Mouse (Mus musculus): ENCODE measurements around the gene Unc13b.

The Unc13b gene

GRCm38 (mm10) chr4:43236898-43237297 is 178.1 kb downstream of the Unc13b start:
- DNase-seq = no peak

GRCm38 (mm10) chr4:43240716-43241115 is 182.0 kb downstream of the Unc13b start:
- DNase-seq = no peak

- DNase-seq = peak; percentile 9
Observed at GRCm38 (mm10) chr4:43244022-43244421, 185.3 kb downstream of the Unc13b start.

- DNase-seq = no peak
Observed at GRCm38 (mm10) chr4:43245776-43246175, 187.0 kb downstream of the Unc13b start.

- no peak for DNase-seq
Observed at GRCm38 (mm10) chr4:43248026-43248425, 189.3 kb downstream of the Unc13b start.

- no peak for DNase-seq
Observed at GRCm38 (mm10) chr4:43248909-43249308, 190.2 kb downstream of the Unc13b start.

GRCm38 (mm10) chr4:43251269-43251668 is 192.5 kb downstream of the Unc13b start:
- no peak for DNase-seq

- DNase-seq = no peak
Observed at GRCm38 (mm10) chr4:43257040-43257439, 198.3 kb downstream of the Unc13b start.

GRCm38 (mm10) chr4:43258556-43258955 is 199.8 kb downstream of the Unc13b start:
- no peak for DNase-seq

GRCm38 (mm10) chr4:43259435-43259834 is 200.7 kb downstream of the Unc13b start:
- no peak for DNase-seq

GRCm38 (mm10) chr4:43260096-43260495 is 201.3 kb downstream of the Unc13b start:
- DNase-seq = peak; percentile 42

- DNase-seq = no peak
Observed at GRCm38 (mm10) chr4:43262821-43263220, 204.1 kb downstream of the Unc13b start.

GRCm38 (mm10) chr4:43266146-43266545 is 207.4 kb downstream of the Unc13b start:
- DNase-seq = no peak

GRCm38 (mm10) chr4:43266623-43267322 is 208.0 kb downstream of the Unc13b start, which contains the start of gene Atp8b5:
Gene Atp8b5 (plus strand): TSS chr4:43267159.
- peak; percentile 89 for DNase-seq

GRCm38 (mm10) chr4:43267323-43267658 is 208.5 kb downstream of the Unc13b start:
- DNase-seq = no peak

GRCm38 (mm10) chr4:43285476-43285875 is 226.7 kb downstream of the Unc13b start:
- DNase-seq = no peak

- DNase-seq = no peak
Observed at GRCm38 (mm10) chr4:43287305-43287704, 228.6 kb downstream of the Unc13b start.

- DNase-seq = no peak
Observed at GRCm38 (mm10) chr4:43294001-43294400, 235.2 kb downstream of the Unc13b start.

- peak; percentile 14 for DNase-seq
Observed at GRCm38 (mm10) chr4:43309696-43310338, 251.1 kb downstream of the Unc13b start.
